Comparison of ENCODE assay signal across 7 mouse cellular contexts in the genomic region with DNA sequence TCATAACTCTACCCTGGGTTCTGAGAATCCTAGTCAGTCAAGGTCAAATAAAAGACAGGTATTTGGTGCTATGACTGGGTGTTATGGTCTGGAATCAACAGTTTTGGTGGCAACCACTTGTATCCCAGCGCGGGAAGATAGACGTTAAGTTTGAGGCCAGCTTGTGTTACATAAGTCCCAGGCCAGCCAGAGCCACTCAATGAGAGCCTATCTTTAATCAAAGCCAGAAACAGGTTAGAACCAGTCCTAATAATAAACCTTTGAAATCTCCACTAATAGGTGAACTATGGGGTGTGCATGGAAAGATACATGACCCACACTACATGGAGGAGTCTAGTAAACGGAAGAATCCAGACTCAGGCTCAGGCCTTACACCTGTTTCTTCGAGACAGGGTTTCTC. TPM values are rescaled to one million over a fixed set of nuclear protein-coding genes. Genes with fewer than 3 reads are reported as not detected.
DNase-seq lines count a peak whose midpoint lies in the region; ATAC-seq and TF ChIP-seq lines count a peak whose summit lies in the region.

No protein-coding gene starts in this region.

- TF ChIP-seq CTCF in lung, embryonic 14.5 days (IDR thresholded peaks at IDR 0.05; ENCODE audit: low read depth) = no peak

- no peaks in the 10 kb centered on the region for H3K27me3 ChIP-seq in lung, embryonic 14.5 days (ENCODE audit: insufficient read depth, low read length)
- H3K27me3 ChIP-seq in forebrain, embryonic 13.5 days = no peaks in the 10 kb centered on the region
- H3K27me3 ChIP-seq in limb, embryonic 11.5 days (ENCODE audit: control insufficient read depth, insufficient read depth, low read length) = no peaks in the 10 kb centered on the region
- H3K27me3 ChIP-seq in neural tube, embryonic 15.5 days (replicated peaks) = no peaks in the 10 kb centered on the region

- H3K36me3 ChIP-seq in lung, embryonic 14.5 days (ENCODE audit: insufficient read depth) = peaks cover 22% of the 10 kb centered on the region
- H3K36me3 ChIP-seq in forebrain, embryonic 13.5 days (ENCODE audit: poor library complexity, severe bottlenecking) = peaks cover 23% of the 10 kb centered on the region
- peaks cover 2% of the 10 kb centered on the region; the same call in 1 of the 2 replicates for H3K36me3 ChIP-seq in limb, embryonic 11.5 days (ENCODE audit: control insufficient read depth, insufficient read depth, low read length)
- peaks cover 4% of the 10 kb centered on the region for H3K36me3 ChIP-seq in neural tube, embryonic 15.5 days

- no peak for ATAC-seq in lung, embryonic 14.5 days (ENCODE audit: insufficient read depth)
- ATAC-seq in forebrain, embryonic 13.5 days = peak; percentile 7; the same call in 1 of the 2 replicates
- 0 out of 2 replicates have a peak, but pooled peaks have one; percentile 17 for ATAC-seq in limb, embryonic 11.5 days (ENCODE audit: insufficient number of reproducible peaks, low FRiP score, low TSS enrichment, low read depth)
- peak; percentile 30; the same call in 1 of the 2 replicates for ATAC-seq in neural tube, embryonic 15.5 days (ENCODE audit: low FRiP score)
- ATAC-seq in inflammation-experienced regulatory T-cells, adult 6 months = no peak

- peak overlapping the region; percentile 62 for H3K4me2 ChIP-seq in lung, embryonic 14.5 days
- peak overlapping the region; percentile 68 for H3K4me2 ChIP-seq in forebrain, embryonic 13.5 days
- H3K4me2 ChIP-seq in limb, embryonic 11.5 days (ENCODE audit: low read depth, severe bottlenecking) = peak overlapping the region; percentile 60
- H3K4me2 ChIP-seq in neural tube, embryonic 15.5 days = peak overlapping the region; percentile 80

- 69% methylated on average over 5 of the region's 5 CpGs for WGBS in lung, embryonic 14.5 days
- 67% methylated on average over 5 of the region's 5 CpGs for WGBS in forebrain, embryonic 13.5 days
- 60% methylated on average over 5 of the region's 5 CpGs for whole genome bisulfite sequencing in limb, embryonic 11.5 days
- WGBS in neural tube, embryonic 15.5 days = 72% methylated on average over 5 of the region's 5 CpGs

- no peaks in the 10 kb centered on the region for H3K4me1 ChIP-seq in lung, embryonic 14.5 days (ENCODE audit: insufficient read depth)
- H3K4me1 ChIP-seq in forebrain, embryonic 13.5 days = peaks cover 9% of the 10 kb centered on the region; the same call in 1 of the 2 replicates
- no peaks in the 10 kb centered on the region for H3K4me1 ChIP-seq in limb, embryonic 11.5 days (ENCODE audit: control insufficient read depth, insufficient read depth, low read length)
- H3K4me1 ChIP-seq in neural tube, embryonic 15.5 days = peaks cover 20% of the 10 kb centered on the region

- H3K9me3 ChIP-seq in lung, embryonic 14.5 days (ENCODE audit: low read depth, low read length) = no peaks in the 10 kb centered on the region
- H3K9me3 ChIP-seq in forebrain, embryonic 13.5 days (replicated peaks) = no peaks in the 10 kb centered on the region
- H3K9me3 ChIP-seq in limb, embryonic 11.5 days (ENCODE audit: control insufficient read depth, low read length) = no peaks in the 10 kb centered on the region
- H3K9me3 ChIP-seq in neural tube, embryonic 15.5 days (replicated peaks) = no peaks in the 10 kb centered on the region

- no peak for DNase-seq in lung, embryonic 14.5 days
- DNase-seq in lung, postnatal 14 days = no peak
- DNase-seq in limb, embryonic 11.5 days (ENCODE audit: low spot score) = no peak
- DNase-seq in urinary bladder, postnatal 36 days (ENCODE audit: low spot score in 2 of 2) = no peak

- no peak overlapping the region for H3K9ac ChIP-seq in lung, embryonic 14.5 days
- no peak overlapping the region for H3K9ac ChIP-seq in forebrain, embryonic 13.5 days
- no peak overlapping the region for H3K9ac ChIP-seq in limb, embryonic 11.5 days (ENCODE audit: low read length)
- H3K9ac ChIP-seq in neural tube, embryonic 15.5 days (replicated peaks) = no peak overlapping the region

- H3K4me3 ChIP-seq in lung, embryonic 14.5 days (ENCODE audit: low read depth, low read length) = no peak overlapping the region
- peak overlapping the region; percentile 41 for H3K4me3 ChIP-seq in forebrain, embryonic 13.5 days
- H3K4me3 ChIP-seq in limb, embryonic 11.5 days (ENCODE audit: low read depth, low read length) = no peak overlapping the region
- peak overlapping the region; percentile 42 for H3K4me3 ChIP-seq in neural tube, embryonic 15.5 days (replicated peaks)

- no peak overlapping the region for H3K27ac ChIP-seq in lung, embryonic 14.5 days (ENCODE audit: low read depth)
- no peak overlapping the region for H3K27ac ChIP-seq in forebrain, embryonic 13.5 days
- H3K27ac ChIP-seq in limb, embryonic 11.5 days (replicated peaks; ENCODE audit: low read depth, low read length) = no peak overlapping the region
- H3K27ac ChIP-seq in neural tube, embryonic 15.5 days (replicated peaks) = no peak overlapping the region

RNA-seq across cellular contexts. Expression of a gene that starts 0.5 kb away (rescaled TPM):
- 0.80 and 0.87 TPM in 2 replicates for polyA plus RNA-seq in lung, embryonic 14.5 days (2014; fragmentation: Nextera tagmentation; extraction: Ambion mirVana)
- 1.7 and 1.9 TPM in 2 replicates for polyA plus RNA-seq in forebrain, embryonic 13.5 days (2015; fragmentation: Nextera tagmentation; extraction: Ambion mirVana)
- polyA plus RNA-seq in limb, embryonic 11.5 days (2014; fragmentation: Nextera tagmentation; extraction: Ambion mirVana) = 0.40 and 0.72 TPM in 2 replicates
- 2.7 and 3.0 TPM in 2 replicates for polyA plus RNA-seq in neural tube, embryonic 15.5 days (2015; fragmentation: Nextera tagmentation; extraction: Ambion mirVana)
- under 1 TPM in 2 of 3 experiments, not detected in 1; 0.31 to 0.47 TPM for polyA plus RNA-seq in inflammation-experienced regulatory T-cells, adult 6 months (2017; shearing (Covaris generic))

RNA-seq across cellular contexts. Expression of a gene that starts 14.4 kb away (rescaled TPM):
- 17.1 and 20.1 TPM in 2 replicates for polyA plus RNA-seq in lung, embryonic 14.5 days (2014; fragmentation: Nextera tagmentation; extraction: Ambion mirVana)
- 20.4 and 21.3 TPM in 2 replicates for polyA plus RNA-seq in forebrain, embryonic 13.5 days (2015; fragmentation: Nextera tagmentation; extraction: Ambion mirVana)
- polyA plus RNA-seq in limb, embryonic 11.5 days (2014; fragmentation: Nextera tagmentation; extraction: Ambion mirVana) = 32.5 and 34.6 TPM in 2 replicates
- polyA plus RNA-seq in neural tube, embryonic 15.5 days (2015; fragmentation: Nextera tagmentation; extraction: Ambion mirVana) = 10.4 and 14.5 TPM in 2 replicates
- 10 to 100 TPM in 1 of 3 experiments, 1 to 10 TPM in 2; 8.6 to 12.8 (median 8.9) TPM for polyA plus RNA-seq in inflammation-experienced regulatory T-cells, adult 6 months (2017; shearing (Covaris generic))

RNA-seq across cellular contexts. Expression of a gene that starts 14.5 kb away (rescaled TPM):
- polyA plus RNA-seq in lung, embryonic 14.5 days (2014; fragmentation: Nextera tagmentation; extraction: Ambion mirVana) = 22.2 and 25.6 TPM in 2 replicates
- 26.1 and 28.4 TPM in 2 replicates for polyA plus RNA-seq in forebrain, embryonic 13.5 days (2015; fragmentation: Nextera tagmentation; extraction: Ambion mirVana)
- 29.4 and 32.8 TPM in 2 replicates for polyA plus RNA-seq in limb, embryonic 11.5 days (2014; fragmentation: Nextera tagmentation; extraction: Ambion mirVana)
- 28.2 and 30.1 TPM in 2 replicates for polyA plus RNA-seq in neural tube, embryonic 15.5 days (2015; fragmentation: Nextera tagmentation; extraction: Ambion mirVana)
- 1 to 10 TPM; 1.3 to 2.0 (median 1.6) TPM for polyA plus RNA-seq in inflammation-experienced regulatory T-cells, adult 6 months (2017; shearing (Covaris generic))

RNA-seq across cellular contexts. Expression of a gene that starts 30.2 kb away (rescaled TPM):
- polyA plus RNA-seq in lung, embryonic 14.5 days (2014; fragmentation: Nextera tagmentation; extraction: Ambion mirVana) = 2,372 and 2,581 TPM in 2 replicates
- 1,595 and 1,910 TPM in 2 replicates for polyA plus RNA-seq in forebrain, embryonic 13.5 days (2015; fragmentation: Nextera tagmentation; extraction: Ambion mirVana)
- polyA plus RNA-seq in limb, embryonic 11.5 days (2014; fragmentation: Nextera tagmentation; extraction: Ambion mirVana) = 2,129 and 2,157 TPM in 2 replicates
- polyA plus RNA-seq in neural tube, embryonic 15.5 days (2015; fragmentation: Nextera tagmentation; extraction: Ambion mirVana) = 1,019 and 1,216 TPM in 2 replicates
- polyA plus RNA-seq in inflammation-experienced regulatory T-cells, adult 6 months (2017; shearing (Covaris generic)) = 1,000 to 10,000 TPM; 4,797 to 7,885 (median 7,790) TPM

Comparison
In these comparisons a context has a peak if more than half of its experiments do, and no peak if none do; other contexts are left out.
1. ATAC-seq: peak in forebrain, embryonic 13.5 days (single experiment), limb, embryonic 11.5 days (single experiment) and neural tube, embryonic 15.5 days (single experiment); none in lung, embryonic 14.5 days (single experiment) and inflammation-experienced regulatory T-cells, adult 6 months (single experiment).
2. H3K4me3 ChIP-seq: peak in forebrain, embryonic 13.5 days (single experiment) and neural tube, embryonic 15.5 days (single experiment); none in lung, embryonic 14.5 days (single experiment) and limb, embryonic 11.5 days (single experiment).
3. Peak in every context shown above with its lines, with median percentiles within 50 percentile points of each other: H3K4me2 ChIP-seq.